Mouse (Mus musculus) erythroblast, embryonic 14.5 days (primary cell): ENCODE measurements around the gene Zfp768.

Experiments
- GATA1 ChIP-seq: IDR thresholded peaks from 2 replicates; pipeline ENCODE4 v1.6.1; 2012; ENCODE audit warnings: low read length, inconsistent platforms, mixed read lengths
- TAL1 ChIP-seq: IDR thresholded peaks from 3 replicates; pipeline ENCODE4 v1.6.1; 2012; ENCODE audit warnings: low read length, inconsistent platforms, mixed read lengths

DNA sequence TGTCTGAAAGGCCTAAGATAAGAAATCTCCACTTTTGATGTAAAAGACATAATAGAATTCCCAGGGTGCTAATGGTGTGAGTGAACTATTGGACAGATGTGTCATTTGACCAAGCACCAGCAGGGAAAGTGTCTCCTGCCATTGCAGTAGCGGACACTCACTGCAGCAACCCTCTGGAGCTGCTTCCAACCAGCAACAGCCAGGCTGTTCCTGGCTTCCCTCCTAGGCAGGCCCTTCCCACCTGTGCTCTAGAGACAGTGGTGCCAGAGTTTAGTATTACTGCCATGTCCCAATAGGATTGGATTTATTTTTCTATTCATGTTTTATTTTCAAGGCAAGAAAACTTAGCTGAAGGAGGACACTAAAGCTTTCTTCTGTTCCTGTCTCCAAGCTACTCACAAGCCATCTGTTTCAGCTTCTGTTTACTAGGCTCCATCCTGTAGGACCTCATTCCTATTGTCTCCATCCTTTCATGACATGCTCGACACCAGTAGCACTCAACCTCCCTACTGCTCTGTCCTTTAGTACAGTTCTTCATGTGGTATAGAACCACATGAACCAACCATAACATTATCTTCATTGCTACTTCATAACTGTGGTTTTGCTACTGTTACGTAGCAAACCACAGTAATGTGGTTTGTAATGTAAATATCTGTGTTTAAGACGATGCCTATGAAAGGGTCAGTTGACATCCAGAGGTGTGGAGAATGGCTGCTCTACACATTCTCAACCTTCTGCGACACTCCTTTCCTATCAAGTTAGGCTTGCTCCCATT is 6.0 kb upstream of the Zfp768 start:
- no peak for TF ChIP-seq GATA1
- no peak for TF ChIP-seq TAL1
